Mouse (Mus musculus) cerebellum, adult 18-20 months (tissue): Measurements from ENCODE around the gene Cks2.

Source experiments
- DNase-seq, 2 experiments: peaks; one replicate each; pipeline ENCODE4 v3.0.0; 2021

Cks2 gene

GRCm38 (mm10) chr13:51681634-51682033 lies 36.6 kb downstream of the Cks2 start:
- DNase-seq = no peak

GRCm38 (mm10) chr13:51685290-51685966 lies 40.4 kb downstream of the Cks2 start:
- no peak for DNase-seq

GRCm38 (mm10) chr13:51686966-51687365 lies 41.9 kb downstream of the Cks2 start:
- DNase-seq = no peak

GRCm38 (mm10) chr13:51688688-51689087 lies 43.7 kb downstream of the Cks2 start:
- DNase-seq = no peak

- no peak for DNase-seq
Measured at GRCm38 (mm10) chr13:51696481-51696880, 51.4 kb downstream of the Cks2 start.

GRCm38 (mm10) chr13:51697455-51697854 lies 52.4 kb downstream of the Cks2 start:
- DNase-seq = no peak

- DNase-seq = no peak
Measured at GRCm38 (mm10) chr13:51697897-51698296, 52.9 kb downstream of the Cks2 start.

GRCm38 (mm10) chr13:51698318-51698717 lies 53.3 kb downstream of the Cks2 start:
- DNase-seq = no peak
